Mouse (Mus musculus) intestine, embryonic 15.5 days (tissue): ENCODE measurements around the gene Ube2d1. TPM values are rescaled to one million over a fixed set of nuclear protein-coding genes. Genes with fewer than 3 reads are reported as not detected.

ENCODE experiments used
- ATAC-seq: fragments of 200-750 bp; cut with Nextera tagmentation; 2 replicates; pipeline ENCODE4 v1.8.0; 2017; ENCODE audit warnings: moderate TSS enrichment, moderate library complexity
- H3K27ac ChIP-seq: fragments of 300-500 bp; sonication (generic); 2 replicates; pipeline ENCODE4 v1.5.1; 2015; ENCODE audit warnings: mild to moderate bottlenecking, inconsistent platforms
- H3K27me3 ChIP-seq: fragments of 300-500 bp; sonication (generic); replicated peaks from 2 replicates; pipeline ENCODE4 v1.6.1; 2015; ENCODE audit warnings: inconsistent platforms
- H3K36me3 ChIP-seq: fragments of 300-500 bp; sonication (generic); 2 replicates; pipeline ENCODE4 v1.6.1; 2015; ENCODE audit warnings: inconsistent platforms
- H3K4me1 ChIP-seq: fragments of 300-500 bp; sonication (generic); replicated peaks from 2 replicates; pipeline ENCODE4 v1.6.1; 2015; ENCODE audit warnings: inconsistent platforms
- H3K4me2 ChIP-seq: fragments of 300-500 bp; sonication (generic); replicated peaks from 2 replicates; pipeline ENCODE4 v1.6.1; 2015; ENCODE audit warnings: mild to moderate bottlenecking, inconsistent platforms
- H3K4me3 ChIP-seq: fragments of 300-500 bp; sonication (generic); replicated peaks from 2 replicates; pipeline ENCODE4 v1.5.1; 2015; ENCODE audit warnings: inconsistent platforms
- H3K9ac ChIP-seq: fragments of 300-500 bp; sonication (generic); 2 replicates; pipeline ENCODE4 v1.6.1; 2015; ENCODE audit warnings: inconsistent platforms
- H3K9me3 ChIP-seq: fragments of 300-500 bp; sonication (generic); 2 replicates; pipeline ENCODE4 v1.6.1; 2016; ENCODE audit warnings: inconsistent platforms
- WGBS: fragments of 180-500 bp; shearing (Covaris S2); methylation state at CpG from one replicate; pipeline ENCODE4 v1.1.7; 2015; 5-methylcytosine and 5-hydroxymethylcytosine counted together
- polyA plus RNA-seq: library from polyadenylated mRNA; unstranded; fragments of >200 nt; fragmentation: Nextera tagmentation; extraction: Ambion mirVana; gene quantifications from 2 replicates; pipeline ENCODE4 v1.2.1, GENCODE M21; 2015

Ube2d1 gene
- polyA plus RNA-seq, 1 experiment from 2014 or later = 57.7 TPM

- Histone ChIP-seq H3K9ac (peak overlapping the region; percentile 94; the same call in 1 of the 2 replicates), H3K36me3 (no peaks in the 10 kb centered on the region), H3K9me3 (no peaks in the 10 kb centered on the region), H3K4me2 (peak overlapping the region; percentile 86), H3K27ac (0 out of 2 replicates have a peak overlapping the region, but pooled peaks have one; percentile 73), H3K27me3 (no peaks in the 10 kb centered on the region), H3K4me3 (peak overlapping the region; percentile 96), H3K4me1 (peaks cover 10% of the 10 kb centered on the region; the same call in 1 of the 2 replicates)
- no peak for ATAC-seq
- 13% methylated on average over 8 of the region's 8 CpGs for WGBS
Measured at GRCm38 (mm10) chr10:71284131-71284510, 941 bp downstream of the Ube2d1 start.

- 51% methylated on average over 9 of the region's 9 CpGs for WGBS
Measured at GRCm38 (mm10) chr10:71273008-71273739, 11.9 kb downstream of the Ube2d1 start.

GRCm38 (mm10) chr10:71267973-71268372, 17.1 kb downstream of the Ube2d1 start:
- Histone ChIP-seq H3K9ac (no peak overlapping the region), H3K27ac (no peak overlapping the region), H3K9me3 (no peaks in the 10 kb centered on the region), H3K4me3 (no peak overlapping the region), H3K4me2 (no peak overlapping the region), H3K4me1 (no peaks in the 10 kb centered on the region), H3K27me3 (no peaks in the 10 kb centered on the region), H3K36me3 (no peaks in the 10 kb centered on the region)
- ATAC-seq = no peak
- WGBS = 90% methylated on average over 2 of the region's 2 CpGs

More at GRCm38 (mm10) chr10:71273008-71273739, 11.9 kb downstream of the Ube2d1 start:
- Histone ChIP-seq H3K27ac (no peak overlapping the region), H3K27me3 (no peaks in the 10 kb centered on the region), H3K9me3 (no peaks in the 10 kb centered on the region), H3K4me1 (no peaks in the 10 kb centered on the region), H3K4me3 (no peak overlapping the region), H3K36me3 (no peaks in the 10 kb centered on the region), H3K9ac (no peak overlapping the region), H3K4me2 (no peak overlapping the region)
- ATAC-seq = no peak

- Histone ChIP-seq H3K27me3 (no peaks in the 10 kb centered on the region), H3K4me3 (no peak overlapping the region), H3K9ac (no peak overlapping the region), H3K4me1 (no peaks in the 10 kb centered on the region), H3K36me3 (no peaks in the 10 kb centered on the region), H3K9me3 (no peaks in the 10 kb centered on the region), H3K4me2 (no peak overlapping the region), H3K27ac (no peak overlapping the region)
- WGBS = 77% methylated on average over 11 of the region's 11 CpGs
- ATAC-seq = no peak
Measured at GRCm38 (mm10) chr10:71267511-71267910, 17.6 kb downstream of the Ube2d1 start.

- Histone ChIP-seq H3K9ac (no peak overlapping the region), H3K9me3 (no peaks in the 10 kb centered on the region), H3K4me2 (no peak overlapping the region), H3K36me3 (no peaks in the 10 kb centered on the region), H3K4me3 (no peak overlapping the region), H3K27ac (no peak overlapping the region), H3K4me1 (no peaks in the 10 kb centered on the region), H3K27me3 (no peaks in the 10 kb centered on the region)
- no peak for ATAC-seq
- 84% methylated on average over 4 of the region's 4 CpGs for WGBS
Measured at GRCm38 (mm10) chr10:71265067-71265466, 20.0 kb downstream of the Ube2d1 start.

- H3K9ac ChIP-seq = no peak overlapping the region
- no peaks in the 10 kb centered on the region for H3K9me3 ChIP-seq
- H3K36me3 ChIP-seq = peaks cover under 1% of the 10 kb centered on the region
- no peak for ATAC-seq
- H3K27me3 ChIP-seq = no peaks in the 10 kb centered on the region
- 75% methylated on average over 8 of the region's 8 CpGs for WGBS
- no peak overlapping the region for H3K4me3 ChIP-seq
- no peak overlapping the region for H3K27ac ChIP-seq
- H3K4me2 ChIP-seq = no peak overlapping the region
- H3K4me1 ChIP-seq = no peaks in the 10 kb centered on the region
Measured at GRCm38 (mm10) chr10:71261637-71262036, 23.4 kb downstream of the Ube2d1 start.

GRCm38 (mm10) chr10:71258943-71259342, 26.1 kb downstream of the Ube2d1 start:
- Histone ChIP-seq H3K4me2 (no peak overlapping the region), H3K4me1 (no peaks in the 10 kb centered on the region), H3K9ac (no peak overlapping the region), H3K27me3 (no peaks in the 10 kb centered on the region), H3K36me3 (peaks cover 6% of the 10 kb centered on the region), H3K27ac (no peak overlapping the region), H3K9me3 (no peaks in the 10 kb centered on the region), H3K4me3 (no peak overlapping the region)
- WGBS = 89% methylated on average over 5 of the region's 5 CpGs
- no peak for ATAC-seq

- H3K9ac ChIP-seq = no peak overlapping the region
- H3K36me3 ChIP-seq = peaks cover 6% of the 10 kb centered on the region
- 85% methylated on average over 8 of the region's 8 CpGs for WGBS
- no peak overlapping the region for H3K4me2 ChIP-seq
- no peak for ATAC-seq
- no peaks in the 10 kb centered on the region for H3K27me3 ChIP-seq
- H3K4me1 ChIP-seq = no peaks in the 10 kb centered on the region
- no peaks in the 10 kb centered on the region for H3K9me3 ChIP-seq
- H3K4me3 ChIP-seq = no peak overlapping the region
- no peak overlapping the region for H3K27ac ChIP-seq
Measured at GRCm38 (mm10) chr10:71258516-71258915, 26.5 kb downstream of the Ube2d1 start.

GRCm38 (mm10) chr10:71253147-71253546, 31.9 kb downstream of the Ube2d1 start:
- WGBS = 58% methylated on average over 4 of the region's 4 CpGs
- H3K9me3 ChIP-seq = no peaks in the 10 kb centered on the region

GRCm38 (mm10) chr10:71252421-71252820, 32.6 kb downstream of the Ube2d1 start:
- no peaks in the 10 kb centered on the region for H3K27me3 ChIP-seq
- peaks cover 6% of the 10 kb centered on the region for H3K36me3 ChIP-seq
- no peak overlapping the region for H3K4me3 ChIP-seq
- no peaks in the 10 kb centered on the region for H3K9me3 ChIP-seq
- 76% methylated on average over 5 of the region's 5 CpGs for WGBS
- no peak for ATAC-seq
- H3K4me2 ChIP-seq = no peak overlapping the region
- no peak overlapping the region for H3K9ac ChIP-seq
- no peaks in the 10 kb centered on the region for H3K4me1 ChIP-seq
- H3K27ac ChIP-seq = no peak overlapping the region

More at GRCm38 (mm10) chr10:71253147-71253546, 31.9 kb downstream of the Ube2d1 start:
- ATAC-seq = no peak
- Histone ChIP-seq H3K9ac (no peak overlapping the region), H3K4me1 (no peaks in the 10 kb centered on the region), H3K4me2 (no peak overlapping the region), H3K27ac (no peak overlapping the region), H3K4me3 (no peak overlapping the region), H3K36me3 (peaks cover 6% of the 10 kb centered on the region), H3K27me3 (no peaks in the 10 kb centered on the region)

GRCm38 (mm10) chr10:71251846-71252245, 33.2 kb downstream of the Ube2d1 start:
- peaks cover 6% of the 10 kb centered on the region for H3K36me3 ChIP-seq
- no peak overlapping the region for H3K27ac ChIP-seq
- no peaks in the 10 kb centered on the region for H3K4me1 ChIP-seq
- no peaks in the 10 kb centered on the region for H3K9me3 ChIP-seq
- 71% methylated on average over 5 of the region's 5 CpGs for WGBS
- H3K9ac ChIP-seq = no peak overlapping the region
- no peak overlapping the region for H3K4me2 ChIP-seq
- no peak overlapping the region for H3K4me3 ChIP-seq
- no peaks in the 10 kb centered on the region for H3K27me3 ChIP-seq
- ATAC-seq = no peak

GRCm38 (mm10) chr10:71251256-71251655, 33.8 kb downstream of the Ube2d1 start:
- no peaks in the 10 kb centered on the region for H3K4me1 ChIP-seq
- H3K9ac ChIP-seq = no peak overlapping the region
- no peaks in the 10 kb centered on the region for H3K9me3 ChIP-seq
- H3K36me3 ChIP-seq = peaks cover 4% of the 10 kb centered on the region; the same call in 1 of the 2 replicates
- 90% methylated on average over 5 of the region's 5 CpGs for WGBS
- no peak overlapping the region for H3K4me2 ChIP-seq
- H3K27me3 ChIP-seq = no peaks in the 10 kb centered on the region
- H3K27ac ChIP-seq = no peak overlapping the region
- H3K4me3 ChIP-seq = no peak overlapping the region
- no peak for ATAC-seq

GRCm38 (mm10) chr10:71250472-71250871, 34.6 kb downstream of the Ube2d1 start:
- H3K4me2 ChIP-seq = no peak overlapping the region
- H3K27ac ChIP-seq = no peak overlapping the region
- 0 out of 2 replicates have a peak, but pooled peaks cover 4% of the 10 kb centered on the region for H3K36me3 ChIP-seq
- no peaks in the 10 kb centered on the region for H3K4me1 ChIP-seq
- no peak overlapping the region for H3K9ac ChIP-seq
- WGBS = 78% methylated on average over 17 of the region's 17 CpGs
- no peaks in the 10 kb centered on the region for H3K27me3 ChIP-seq
- H3K4me3 ChIP-seq = no peak overlapping the region
- no peaks in the 10 kb centered on the region for H3K9me3 ChIP-seq
- ATAC-seq = no peak
